Comparison of ENCODE assay signal across 9 mouse cellular contexts in the genomic region with DNA sequence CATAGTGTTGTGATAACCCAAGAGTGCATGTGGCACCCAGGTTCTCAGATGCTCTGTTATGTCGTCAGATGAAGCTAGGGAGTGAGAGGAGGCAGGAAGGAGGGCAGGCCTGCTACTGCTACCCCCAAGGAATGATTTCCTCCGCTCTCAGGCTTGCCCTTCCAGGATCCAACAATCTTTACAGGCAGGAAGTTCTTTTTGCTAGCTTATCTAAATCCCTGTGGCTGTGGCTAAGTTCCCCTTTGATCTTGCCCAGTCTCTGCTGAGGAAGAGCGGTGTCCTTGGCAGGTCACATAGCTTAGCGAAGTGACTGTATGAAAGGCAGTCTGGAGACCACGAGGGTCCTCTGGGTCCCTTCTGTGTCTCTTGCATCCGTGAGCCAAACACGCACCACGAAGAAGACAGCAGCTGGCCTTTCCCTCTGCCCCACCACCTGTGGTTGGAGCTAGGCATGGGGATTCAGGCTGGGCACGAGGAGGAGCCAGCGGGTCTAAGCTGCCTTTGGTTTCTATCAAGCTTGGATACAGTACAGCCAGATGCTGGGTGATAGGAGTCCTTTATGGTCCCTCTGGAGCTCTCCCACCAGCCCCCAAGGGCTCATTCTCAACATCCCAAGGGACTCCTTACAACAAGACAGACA. TPM values are rescaled to one million over a fixed set of nuclear protein-coding genes. Genes with fewer than 3 reads are reported as not detected.
DNase-seq lines count a peak whose midpoint lies in the region; ATAC-seq lines count a peak whose summit lies in the region.
"Had no signal": no experiment of that assay in that cellular context is flagged by ENCODE, and none has a peak within 500 bp of the region (broad histone marks: within the 10 kb centered on the region; RNA-seq: fewer than 3 reads in every experiment).

No protein-coding gene starts in this region.

- no peaks in the 10 kb centered on the region for H3K36me3 ChIP-seq in heart, embryonic 14.5 days (ENCODE audit: control insufficient read depth, insufficient read depth, low read length)
- no peaks in the 10 kb centered on the region for H3K36me3 ChIP-seq in embryonic facial prominence, embryonic 13.5 days
- H3K36me3 ChIP-seq in liver, embryonic 11.5 days (ENCODE audit: control insufficient read depth, insufficient read depth, low read length) = no peaks in the 10 kb centered on the region

- no peak for DNase-seq in heart, postnatal 36 days
- DNase-seq in CD4-positive helper T cell, adult 2 months (ENCODE audit: low read depth, low spot score) = peak; percentile 44
- DNase-seq in liver, embryonic 11.5 days (ENCODE audit: low spot score) = no peak
- DNase-seq in frontal cortex, postnatal 10 days (ENCODE audit: low spot score in 2 of 2) = no peak
- no peak for DNase-seq in right cerebral cortex, adult 2 months (ENCODE audit: low spot score in 2 of 2)
- no peak for DNase-seq in lung, postnatal 10 days
- DNase-seq: gastrocnemius, postnatal 36 days had no signal

- H3K27me3 ChIP-seq in heart, embryonic 14.5 days (ENCODE audit: control insufficient read depth, insufficient read depth, low read length) = no peaks in the 10 kb centered on the region
- H3K27me3 ChIP-seq in embryonic facial prominence, embryonic 13.5 days = no peaks in the 10 kb centered on the region
- H3K27me3 ChIP-seq in liver, embryonic 11.5 days (replicated peaks; ENCODE audit: control insufficient read depth, insufficient read depth, low read length) = no peaks in the 10 kb centered on the region

- H3K4me2 ChIP-seq in heart, embryonic 14.5 days (ENCODE audit: low read length) = peak overlapping the region; percentile 29
- H3K4me2 ChIP-seq in embryonic facial prominence, embryonic 13.5 days = peak overlapping the region; percentile 19; the same call in 1 of the 2 replicates
- 0 out of 2 replicates have a peak overlapping the region, but pooled peaks have one; percentile 17 for H3K4me2 ChIP-seq in liver, embryonic 11.5 days

- peak overlapping the region; percentile 45; the same call in 1 of the 2 replicates for H3K9ac ChIP-seq in heart, embryonic 14.5 days (ENCODE audit: low read length)
- H3K9ac ChIP-seq in embryonic facial prominence, embryonic 13.5 days = peak overlapping the region; percentile 51; the same call in 1 of the 2 replicates
- peak overlapping the region; percentile 28 for H3K9ac ChIP-seq in liver, embryonic 11.5 days (ENCODE audit: low read depth, low read length)

- WGBS in heart, embryonic 14.5 days = 13% methylated on average over 10 of the region's 10 CpGs
- 34% methylated on average over 10 of the region's 10 CpGs for WGBS in embryonic facial prominence, embryonic 13.5 days
- 26% methylated on average over 10 of the region's 10 CpGs for WGBS in liver, embryonic 11.5 days

- ATAC-seq in heart, embryonic 14.5 days (ENCODE audit: insufficient number of reproducible peaks, insufficient read depth, low FRiP score, low read depth) = no peak
- no peak for ATAC-seq in embryonic facial prominence, embryonic 13.5 days (ENCODE audit: insufficient number of reproducible peaks, insufficient read depth, low FRiP score, low TSS enrichment, low read depth)
- ATAC-seq in liver, embryonic 11.5 days (replicated peaks; ENCODE audit: low FRiP score) = no peak

- H3K27ac ChIP-seq in heart, embryonic 14.5 days (replicated peaks in 1 of 2; ENCODE audit: control insufficient read depth in 1 of 2, insufficient read depth in 1 of 2, low read depth in 2 of 2, low read length in 2 of 2) = peak overlapping the region; percentile 69 to 79
- H3K27ac ChIP-seq in embryonic facial prominence, embryonic 13.5 days = peak overlapping the region; percentile 74
- peak overlapping the region; percentile 38; the same call in 1 of the 2 replicates for H3K27ac ChIP-seq in liver, embryonic 11.5 days (ENCODE audit: low read depth, low read length)

- peaks cover 59 to 65% of the 10 kb centered on the region in 2 experiments for H3K4me1 ChIP-seq in heart, embryonic 14.5 days (ENCODE audit: control insufficient read depth in 2 of 2, insufficient read depth in 2 of 2, low read length in 2 of 2)
- peaks cover 97% of the 10 kb centered on the region for H3K4me1 ChIP-seq in embryonic facial prominence, embryonic 13.5 days
- peaks cover 89% of the 10 kb centered on the region for H3K4me1 ChIP-seq in liver, embryonic 11.5 days (replicated peaks; ENCODE audit: control insufficient read depth, insufficient read depth, low read length)

- no peaks in the 10 kb centered on the region for H3K9me3 ChIP-seq in heart, embryonic 14.5 days (ENCODE audit: control insufficient read depth, low read length)
- H3K9me3 ChIP-seq in embryonic facial prominence, embryonic 13.5 days = no peaks in the 10 kb centered on the region
- no peaks in the 10 kb centered on the region for H3K9me3 ChIP-seq in liver, embryonic 11.5 days (ENCODE audit: control insufficient read depth, low read length)

- intact Hi-C loops in heart, postnatal 36 days (cut with DNase I) = no loop called here

- no peak overlapping the region for H3K4me3 ChIP-seq in heart, embryonic 14.5 days (ENCODE audit: control insufficient read depth in 1 of 2, insufficient read depth in 1 of 2, low read depth in 1 of 2, low read length in 2 of 2)
- no peak overlapping the region for H3K4me3 ChIP-seq in embryonic facial prominence, embryonic 13.5 days
- H3K4me3 ChIP-seq in liver, embryonic 11.5 days (ENCODE audit: low read depth, low read length) = no peak overlapping the region

RNA-seq across cellular contexts. Expression of a gene that starts 7.1 kb away (rescaled TPM):
- polyA plus RNA-seq in heart, embryonic 14.5 days (2014; fragmentation: Nextera tagmentation; extraction: Ambion mirVana) = 1.0 and 1.1 TPM in 2 replicates
- under 1 TPM; 0.92 to 0.95 TPM for total RNA-seq in heart, postnatal 36 days (2021)
- polyA plus RNA-seq in embryonic facial prominence, embryonic 13.5 days (2015; fragmentation: Nextera tagmentation; extraction: Ambion mirVana) = 4.7 TPM in 2 replicates
- polyA plus RNA-seq in liver, embryonic 11.5 days (2014; fragmentation: Nextera tagmentation; extraction: Ambion mirVana) = 3.6 and 4.8 TPM in 2 replicates
